Mouse (Mus musculus) adrenal gland, postnatal 25 days (tissue): ENCODE results near the gene Chrd. TPM values are rescaled to one million over a fixed set of nuclear protein-coding genes. Genes with fewer than 3 reads are reported as not detected.
A peak's percentile ranks its signal among the peaks of the same experiment; 100 is the strongest.

Experiments
- DNase-seq: peaks from one replicate; pipeline ENCODE4 v3.0.0; 2021; ENCODE audit warnings: mixed read lengths
- total RNA-seq: library from RNA; stranded (reverse); gene quantifications from 2 replicates; pipeline ENCODE4 v1.2.3, GENCODE M21; 2021

The Chrd gene
- total RNA-seq, 1 experiment from 2014 or later = 13.5 TPM

DNA sequence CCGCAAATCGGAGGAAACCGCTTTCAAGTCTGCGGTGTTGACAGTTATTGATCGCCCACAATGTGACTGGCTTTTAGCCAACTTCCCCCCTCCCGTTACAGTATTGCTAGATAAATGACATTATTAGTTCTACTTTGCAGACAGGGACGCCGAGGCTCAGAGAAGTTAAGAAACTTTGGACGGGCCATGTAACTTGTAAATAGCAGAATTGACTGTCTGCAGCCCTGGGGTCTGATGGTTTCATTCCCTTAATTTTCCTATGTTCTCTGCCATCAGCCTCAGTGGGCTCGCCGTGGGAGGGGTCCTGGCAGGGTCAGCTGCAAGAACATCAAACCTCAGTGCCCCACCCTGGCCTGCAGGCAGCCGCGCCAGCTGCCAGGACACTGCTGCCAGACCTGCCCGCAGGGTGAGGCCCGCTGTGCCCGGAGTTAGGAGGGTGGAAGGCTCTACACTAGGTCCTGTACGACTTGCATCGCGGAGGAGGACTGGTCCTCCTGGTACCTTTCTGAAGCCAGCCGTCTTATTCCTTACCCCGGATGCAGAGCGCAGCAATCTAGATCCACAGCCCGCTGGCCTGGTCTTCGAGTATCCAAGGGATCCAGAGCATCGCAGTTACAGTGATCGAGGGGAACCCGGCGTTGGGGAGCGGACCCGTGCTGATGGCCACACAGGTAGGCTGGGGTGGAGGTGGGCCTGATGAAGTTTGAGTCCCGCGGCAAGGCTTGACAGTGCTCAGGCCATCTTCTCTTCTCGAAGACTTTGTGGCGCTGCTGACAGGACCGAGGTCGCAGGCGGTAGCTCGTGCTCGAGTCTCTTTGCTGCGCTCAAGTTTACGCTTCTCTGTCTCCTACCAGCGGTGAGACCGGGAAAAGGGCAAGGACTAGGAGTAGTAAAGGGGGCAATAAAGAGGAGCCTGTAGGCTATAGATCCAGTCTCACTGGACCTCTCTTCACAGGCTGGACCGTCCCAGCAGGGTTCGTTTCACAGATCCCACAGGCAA, 1.1 kb downstream of the Chrd start, which contains the start of gene Thpo:
TSS of gene Thpo (minus strand) at position 781 of the 1,000 bp plus-strand sequence.
- no peak for DNase-seq

DNA sequence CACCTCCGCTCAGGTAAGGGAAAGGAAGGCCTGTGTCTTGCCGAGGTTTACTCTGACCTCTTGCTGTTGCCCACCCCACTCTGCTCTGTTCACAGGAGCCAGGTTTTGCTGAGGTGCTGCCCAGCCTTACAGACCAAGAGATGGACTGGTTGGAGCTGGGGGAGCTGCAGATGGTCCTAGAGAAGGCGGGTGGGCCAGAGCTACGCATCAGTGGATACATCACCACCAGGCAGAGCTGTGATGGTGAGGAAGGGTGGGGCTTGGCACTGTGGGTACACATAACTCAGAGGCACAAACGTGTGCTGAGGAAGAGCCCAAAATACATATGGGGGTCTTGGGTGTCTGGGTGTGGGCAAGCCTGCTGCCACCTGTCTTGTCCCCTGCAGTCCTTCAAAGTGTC, 2.7 kb downstream of the Chrd start:
- no peak for DNase-seq

DNA sequence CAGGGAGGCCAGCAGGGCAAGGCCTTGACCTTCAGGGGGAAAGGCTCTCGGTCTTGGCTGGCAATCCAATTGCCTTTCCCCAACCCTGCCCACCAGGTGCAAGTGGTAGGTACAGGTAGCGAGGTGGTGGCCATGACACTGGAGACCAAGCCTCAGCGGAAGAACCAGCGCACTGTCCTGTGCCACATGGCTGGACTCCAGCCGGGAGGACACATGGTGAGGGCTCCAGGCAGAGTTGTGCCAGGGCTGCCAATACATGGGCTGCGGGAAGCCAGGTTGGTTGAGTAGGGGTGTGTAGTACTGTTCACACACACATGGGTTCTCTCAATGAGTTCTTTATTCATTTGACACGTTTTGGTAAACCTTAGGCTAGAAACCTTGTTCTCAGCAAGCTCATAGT, 3.2 kb downstream of the Chrd start:
- DNase-seq = no peak

DNA sequence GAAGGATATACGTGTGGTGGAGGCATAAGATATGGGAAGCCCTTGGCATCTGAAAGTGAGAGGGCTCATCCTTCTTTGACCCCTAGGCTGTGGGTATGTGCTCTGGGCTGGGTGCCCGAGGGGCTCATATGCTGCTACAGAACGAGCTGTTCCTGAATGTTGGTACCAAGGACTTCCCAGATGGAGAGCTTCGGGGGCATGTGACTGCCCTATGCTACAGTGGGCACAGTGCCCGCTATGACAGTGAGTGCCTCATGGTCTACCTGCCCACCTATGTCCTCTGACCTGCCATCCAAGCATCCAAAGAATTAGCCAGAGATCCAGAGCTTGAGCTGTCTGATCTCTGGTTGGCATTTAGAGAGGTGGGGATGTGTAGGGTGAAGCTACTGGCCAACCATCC, 3.9 kb downstream of the Chrd start:
- no peak for DNase-seq

DNA sequence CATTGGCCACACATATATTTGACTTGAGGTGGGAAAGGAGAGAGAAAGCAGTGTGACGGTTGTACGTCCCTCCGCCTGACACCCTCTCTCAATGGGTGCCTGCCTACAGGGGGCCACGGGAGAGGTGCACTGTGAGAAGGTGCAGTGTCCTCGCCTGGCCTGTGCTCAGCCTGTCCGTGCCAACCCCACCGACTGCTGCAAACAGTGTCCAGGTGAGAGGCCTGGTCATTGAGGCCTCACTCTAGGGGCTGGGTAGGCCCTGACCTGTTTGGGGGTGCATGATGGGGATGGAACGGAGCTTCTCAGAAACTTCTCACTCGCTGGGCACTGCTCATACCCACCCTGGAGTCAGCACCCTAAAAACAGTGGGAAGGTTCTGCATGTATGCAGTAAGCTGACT, 6.9 kb downstream of the Chrd start:
- DNase-seq = no peak

DNA sequence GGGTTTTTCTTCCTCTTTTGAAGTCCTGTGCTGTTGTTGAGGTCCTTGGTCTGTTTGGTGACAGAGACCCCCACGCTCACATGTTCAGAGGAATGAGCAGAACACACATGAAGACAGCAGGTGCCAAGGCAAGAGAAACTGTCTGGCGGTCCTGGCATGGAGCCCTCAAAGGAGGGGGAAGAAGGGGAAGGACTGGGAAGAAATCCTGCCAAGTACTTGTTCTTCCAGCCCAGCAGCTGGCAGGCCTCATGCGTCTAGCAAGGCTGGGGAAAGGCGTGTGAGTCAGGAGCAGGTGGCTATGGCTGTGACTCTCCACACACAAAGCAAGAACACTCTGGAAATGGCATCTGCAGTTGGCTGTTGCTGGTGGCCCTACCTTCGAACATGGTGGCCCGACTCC, 13.7 kb downstream of the Chrd start:
- peak; percentile 65 for DNase-seq

DNA sequence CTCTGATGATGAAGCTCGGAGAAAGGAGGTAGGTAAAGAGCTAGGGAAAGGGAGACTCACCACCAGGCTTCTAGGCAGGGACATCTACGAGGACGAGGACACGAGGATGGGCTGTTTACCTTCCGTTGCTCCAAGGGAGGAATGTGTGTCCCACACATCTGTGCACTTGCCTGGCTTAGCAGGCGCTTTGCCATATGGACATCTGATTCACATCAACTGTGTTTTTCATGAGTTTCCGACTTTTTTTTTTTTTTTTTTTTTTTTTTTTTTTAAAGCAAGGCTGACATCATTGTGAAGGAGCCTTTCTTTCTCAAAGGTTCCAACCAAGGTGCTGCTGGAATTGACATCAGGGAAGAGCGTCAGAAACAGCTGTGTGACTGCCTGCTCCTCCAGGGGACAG, 17.6 kb downstream of the Chrd start:
- no peak for DNase-seq

DNA sequence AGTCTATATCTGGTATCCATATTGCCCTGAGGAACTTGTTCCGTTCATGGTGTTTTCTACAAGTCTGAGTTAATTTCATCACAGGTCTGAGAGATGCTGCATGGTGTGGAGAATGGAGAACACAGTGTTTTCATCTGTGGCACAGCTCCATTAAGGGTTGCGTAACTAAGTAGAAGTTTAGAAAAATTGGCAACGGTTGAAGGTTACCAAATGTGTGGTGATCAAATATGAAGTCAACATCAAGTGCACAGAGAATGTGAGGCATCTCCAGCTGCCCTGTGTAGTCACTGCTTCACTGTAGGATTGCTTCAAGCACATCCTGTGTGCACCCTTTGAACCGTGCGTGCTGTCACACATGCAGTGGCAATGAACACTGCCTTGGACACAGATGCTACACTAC, 23.1 kb downstream of the Chrd start:
- no peak for DNase-seq

DNA sequence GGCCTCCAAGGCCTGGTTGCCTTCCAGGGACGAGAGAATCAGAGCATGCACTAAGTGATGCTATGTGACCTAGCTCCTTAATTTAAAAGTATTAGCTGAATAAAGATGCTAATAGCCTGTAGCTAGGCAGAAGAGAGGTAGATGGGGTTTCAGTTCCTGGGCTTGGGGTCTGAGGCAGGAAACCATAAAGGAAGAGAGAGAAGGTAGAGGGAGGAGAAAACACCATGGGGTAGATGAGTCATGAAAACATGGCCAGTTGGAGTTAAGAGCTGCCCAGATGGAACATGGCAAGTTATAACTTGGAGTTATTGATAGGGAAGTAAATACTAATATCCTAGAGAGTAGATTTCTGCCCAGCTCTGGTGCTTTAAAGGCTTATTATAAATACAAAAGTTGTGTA, 24.5 kb downstream of the Chrd start:
- no peak for DNase-seq

DNA sequence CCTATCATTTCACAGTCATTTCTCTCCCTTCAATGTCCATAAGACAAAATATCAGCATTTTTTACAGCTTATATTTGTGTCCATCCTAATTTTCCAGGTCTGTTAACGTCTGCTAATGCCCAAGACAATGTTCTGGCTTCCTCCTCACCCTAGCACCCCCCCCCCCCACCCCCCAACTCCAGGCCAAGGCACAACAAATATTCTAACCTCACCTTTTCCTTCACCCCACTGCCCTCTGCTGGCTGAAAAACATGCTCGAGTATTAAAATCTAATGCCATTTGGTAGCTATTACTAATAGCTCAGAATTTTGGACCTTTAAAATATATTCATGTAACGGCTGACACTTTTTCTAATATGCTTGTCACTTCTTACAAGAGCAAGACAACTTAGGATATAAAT, 28.8 kb downstream of the Chrd start:
- DNase-seq = peak; percentile 53

DNA sequence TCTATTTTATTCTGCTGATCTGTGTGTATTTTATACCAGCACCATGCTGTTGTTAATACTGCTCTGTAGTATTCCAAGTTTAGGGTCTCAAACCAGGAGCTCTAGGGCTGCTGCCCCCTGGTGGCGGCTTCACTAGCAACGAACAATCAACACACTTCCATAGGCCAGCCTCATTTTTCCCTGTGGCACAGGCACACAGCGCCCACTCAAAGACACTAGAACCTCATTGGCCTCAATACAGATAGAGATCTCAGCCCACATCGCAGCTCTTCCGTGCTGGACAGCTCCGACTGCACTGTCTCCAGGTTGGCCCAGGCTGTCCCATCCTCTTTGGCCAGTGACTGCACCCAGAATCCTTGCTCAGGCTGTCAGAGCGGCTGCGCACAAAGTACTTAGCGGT, 32.3 kb downstream of the Chrd start:
- peak; percentile 62 for DNase-seq

DNA sequence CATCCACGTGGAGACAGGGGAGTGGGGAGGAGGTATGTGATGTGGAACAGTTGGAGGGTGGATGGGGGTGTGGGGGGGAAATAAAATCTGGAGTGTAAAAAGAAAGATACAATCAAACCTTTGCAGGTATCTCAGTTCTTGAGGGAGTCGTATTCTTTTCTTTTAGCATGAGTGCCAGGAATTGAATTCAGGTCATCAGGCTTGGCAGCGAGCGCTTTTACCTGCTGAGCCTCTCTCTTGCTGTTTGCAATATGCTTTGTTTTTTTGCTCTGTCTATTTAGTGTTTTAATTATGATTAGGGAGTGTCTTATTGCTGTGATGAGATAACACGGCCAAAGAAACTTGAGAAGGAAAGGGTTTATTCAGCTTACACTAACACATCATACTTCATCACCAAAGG, 42.1 kb downstream of the Chrd start:
- no peak for DNase-seq

DNA sequence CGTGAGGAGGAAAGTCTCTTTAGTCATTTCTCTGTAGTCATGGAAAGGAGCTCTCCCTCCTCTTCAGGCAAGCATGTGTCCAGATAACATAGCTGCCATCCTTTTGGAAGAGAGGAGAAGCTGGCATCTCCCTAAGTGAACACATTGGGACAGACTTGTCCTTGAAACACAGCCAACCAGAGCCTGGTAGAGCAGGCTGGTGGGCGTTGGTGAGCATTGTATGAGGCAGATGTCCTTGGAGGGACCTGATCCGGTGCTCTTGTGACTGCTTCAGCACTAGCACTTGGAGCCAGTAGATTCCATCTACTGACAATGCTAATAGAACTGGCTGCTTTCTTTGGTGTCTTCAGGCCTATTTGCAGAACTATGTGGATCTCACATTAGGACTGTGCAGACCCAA, 46.9 kb downstream of the Chrd start:
- DNase-seq = peak; percentile 25

DNA sequence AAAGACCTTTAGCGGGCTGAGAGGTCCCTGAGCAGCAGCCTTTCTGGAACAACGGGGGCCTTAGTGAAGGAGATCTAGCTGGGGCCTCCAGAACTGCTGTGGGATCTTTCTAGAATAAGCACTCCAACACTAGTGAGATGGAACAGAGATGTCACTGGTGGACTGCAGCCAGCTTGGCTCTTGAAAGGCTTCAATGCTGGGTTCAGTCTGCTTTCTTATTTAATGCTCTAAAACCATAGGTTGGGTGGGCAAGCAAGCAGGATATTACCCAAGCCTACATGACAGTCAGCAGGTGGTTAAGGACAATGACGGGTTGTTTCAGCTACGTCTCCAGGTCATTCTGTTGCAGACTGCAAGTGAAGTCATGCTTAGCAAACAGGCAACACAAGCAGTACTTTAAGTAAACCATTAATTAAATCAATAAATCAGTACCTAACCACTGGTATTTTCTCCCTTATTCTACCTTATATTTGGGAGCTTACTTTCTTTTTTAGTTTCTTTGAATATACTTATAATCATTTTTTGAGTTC, 48.2 kb downstream of the Chrd start:
- no peak for DNase-seq

DNA sequence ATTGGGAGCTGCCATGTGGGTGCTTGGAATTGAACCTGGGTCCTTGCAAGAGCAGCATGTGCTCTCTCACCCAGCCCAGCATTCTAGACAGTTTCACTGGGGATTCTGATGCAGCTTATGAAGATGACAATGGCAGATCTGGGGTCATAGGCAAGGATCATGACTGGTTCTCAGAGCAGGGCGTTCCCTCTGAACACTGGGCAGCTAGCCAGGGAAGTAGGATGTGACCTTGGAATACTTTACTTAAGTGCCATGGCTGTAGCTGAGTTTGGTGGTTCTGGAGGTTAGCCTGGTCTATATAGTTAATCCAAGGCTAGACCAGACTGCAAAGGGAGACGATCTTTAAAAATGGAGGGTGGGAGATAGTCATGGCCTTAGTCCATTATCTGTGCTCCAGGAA, 51.0 kb downstream of the Chrd start:
- no peak for DNase-seq

DNA sequence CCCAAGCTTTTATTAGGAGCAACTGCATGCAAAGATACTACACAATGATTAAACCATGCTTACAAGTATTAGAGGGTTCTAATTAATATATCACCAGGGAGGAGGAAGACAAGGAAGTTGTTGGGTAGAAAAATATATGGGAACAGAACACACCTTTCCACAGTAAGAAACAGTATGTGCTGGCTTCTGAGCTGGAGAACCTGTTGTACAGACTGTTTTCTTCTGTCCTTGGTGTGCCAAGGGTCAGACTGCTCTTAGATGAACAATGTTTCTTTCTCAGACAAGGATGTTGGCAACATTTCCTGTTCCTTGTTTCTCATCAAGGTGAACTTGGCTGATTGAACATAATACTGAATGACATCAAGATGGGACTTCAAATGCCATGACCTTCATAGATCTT, 51.8 kb downstream of the Chrd start:
- no peak for DNase-seq

DNA sequence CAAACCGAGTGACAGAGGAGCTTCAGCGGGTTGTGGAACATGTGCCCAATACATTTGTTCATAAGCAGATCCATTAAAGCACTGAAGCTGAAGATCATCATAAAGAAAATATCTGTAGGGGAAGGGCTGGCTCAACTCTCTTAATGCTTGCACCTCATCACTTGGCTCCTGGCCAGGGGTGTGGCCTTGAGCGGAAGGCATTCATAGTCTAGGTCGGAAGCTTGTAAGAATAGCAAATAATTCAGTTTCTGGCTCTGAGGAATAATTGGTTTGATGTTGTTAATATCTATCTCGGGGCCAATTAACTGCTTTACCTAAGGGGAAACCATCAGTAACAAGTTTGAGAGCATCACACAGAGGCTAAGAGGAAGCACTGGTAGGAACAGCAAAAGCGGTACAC, 53.6 kb downstream of the Chrd start:
- peak; percentile 59 for DNase-seq

DNA sequence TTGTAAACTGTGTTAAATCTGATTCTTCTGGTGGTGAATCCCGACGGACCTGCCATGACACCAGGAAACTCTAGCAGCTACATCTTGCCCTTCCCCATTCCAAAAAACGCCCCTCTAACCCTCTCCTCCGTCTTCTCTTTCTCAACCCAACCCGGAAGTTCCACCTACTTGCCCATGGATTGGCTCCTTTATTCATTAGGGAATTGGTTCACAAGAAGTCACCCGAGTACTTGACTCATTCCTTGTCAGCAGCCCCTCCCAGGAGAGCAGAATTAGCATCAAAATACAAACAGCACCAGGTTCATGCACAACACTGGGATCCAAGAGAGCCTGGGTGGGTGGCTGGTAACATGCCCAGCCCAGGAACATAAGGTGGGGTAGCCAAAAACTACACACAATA, 58.9 kb downstream of the Chrd start:
- DNase-seq = no peak

Other genes starting within 250 kb of the Chrd start
- gene Eif2b5, start 234.3 kb upstream of the Chrd start, total RNA-seq = 58.3 and 63.8 TPM in 2 replicates
- gene Dvl3, start 216.1 kb upstream of the Chrd start, total RNA-seq = 43.9 and 46.2 TPM in 2 replicates
- gene Ap2m1, start 197.6 kb upstream of the Chrd start, total RNA-seq = 291 and 310 TPM in 2 replicates
- gene Abcf3, start 184.6 kb upstream of the Chrd start, total RNA-seq = 87.3 and 101 TPM in 2 replicates
- 1.5 TPM in 1 of 2 replicates, not detected in the other for gene Vwa5b2, start 143.7 kb upstream of the Chrd start, total RNA-seq
- gene Eef1akmt4, start 121.5 kb upstream of the Chrd start, total RNA-seq = 7.2 and 9.1 TPM in 2 replicates
- gene Gm49333, start 121.5 kb upstream of the Chrd start, total RNA-seq = not detected in 2 replicates
- gene Alg3, start 121.4 kb upstream of the Chrd start, total RNA-seq = 26.2 and 41.4 TPM in 2 replicates
- gene Camk2n2, start 111.8 kb upstream of the Chrd start, total RNA-seq = 15.8 and 27.8 TPM in 2 replicates
- 11.4 and 15.0 TPM in 2 replicates for gene Ece2, start 103.3 kb upstream of the Chrd start, total RNA-seq
- 279 and 296 TPM in 2 replicates for gene Psmd2, start 81.5 kb upstream of the Chrd start, total RNA-seq
- gene Eif4g1, start 64.8 kb upstream of the Chrd start, total RNA-seq = 337 and 368 TPM in 2 replicates
- gene Fam131a, start 39.9 kb upstream of the Chrd start, total RNA-seq = 14.8 and 17.6 TPM in 2 replicates
- 49.8 and 56.3 TPM in 2 replicates for gene Polr2h, start 15.5 kb upstream of the Chrd start, total RNA-seq
- 45.9 and 74.4 TPM in 2 replicates for gene Clcn2, start 15.4 kb upstream of the Chrd start, total RNA-seq
- gene Thpo, start 1.4 kb downstream of the Chrd start, total RNA-seq = 1.6 and 3.2 TPM in 2 replicates